Mouse (Mus musculus) lung, embryonic 14.5 days (tissue): Measurements from ENCODE around the gene Padi6. TPM values are rescaled to one million over a fixed set of nuclear protein-coding genes. Genes with fewer than 3 reads are reported as not detected.

ENCODE experiments used
- ATAC-seq: fragments of 200-750 bp; cut with Nextera tagmentation; 2 replicates; pipeline ENCODE4 v1.8.0; 2017; ENCODE audit warnings: mild to moderate bottlenecking, moderate TSS enrichment, moderate library complexity; ENCODE audit not compliant: insufficient read depth
- DNase-seq: peaks from one replicate; pipeline ENCODE4 v3.0.0-alpha.2; 2015
- H3K27ac ChIP-seq: fragments of 300-500 bp; sonication (generic); 2 replicates; pipeline ENCODE4 v1.5.1; 2014; ENCODE audit warnings: low read depth, mild to moderate bottlenecking, moderate library complexity
- H3K27me3 ChIP-seq: fragments of 300-500 bp; sonication (generic); 2 replicates; pipeline ENCODE4 v1.6.1; 2014; ENCODE audit warnings: low read length, control low read depth; ENCODE audit not compliant: insufficient read depth
- H3K36me3 ChIP-seq: fragments of 300-500 bp; sonication (generic); 2 replicates; pipeline ENCODE4 v1.6.1; 2014; ENCODE audit warnings: control low read depth; ENCODE audit not compliant: insufficient read depth
- H3K4me1 ChIP-seq: fragments of 300-500 bp; sonication (generic); 2 replicates; pipeline ENCODE4 v1.6.1; 2014; ENCODE audit warnings: antibody characterized with exemption, control low read depth; ENCODE audit not compliant: insufficient read depth
- H3K4me2 ChIP-seq: fragments of 300-500 bp; sonication (generic); 2 replicates; pipeline ENCODE4 v1.6.1; 2014; ENCODE audit warnings: mild to moderate bottlenecking
- H3K4me3 ChIP-seq: fragments of 300-500 bp; sonication (generic); 2 replicates; pipeline ENCODE4 v1.5.1; 2014; ENCODE audit warnings: low read depth, low read length
- H3K9ac ChIP-seq: fragments of 300-500 bp; sonication (generic); 2 replicates; pipeline ENCODE4 v1.6.1; 2014
- H3K9me3 ChIP-seq: fragments of 300-500 bp; sonication (generic); 2 replicates; pipeline ENCODE4 v1.6.1; 2016; ENCODE audit warnings: low read depth, low read length, control low read depth
- CTCF ChIP-seq: IDR thresholded peaks from 2 replicates; pipeline ENCODE4 v1.5.1; 2016; ENCODE audit warnings: antibody characterized with exemption, low read depth
- WGBS: fragments of 180-500 bp; shearing (Covaris S2); extraction: QIAGEN DNeasy Blood & Tissue Kit; methylation state at CpG from one replicate; pipeline ENCODE4 v1.1.7; 2014; 5-methylcytosine and 5-hydroxymethylcytosine counted together
- polyA plus RNA-seq: library from polyadenylated mRNA; unstranded; fragments of >200 nt; fragmentation: Nextera tagmentation; extraction: Ambion mirVana; gene quantifications from 2 replicates; pipeline ENCODE4 v1.2.1, GENCODE M21; 2014

Gene Padi6
- polyA plus RNA-seq, 1 experiment from 2014 or later: not detected

GRCm38 (mm10) chr4:140688044-140688825 lies 54.2 kb downstream of the Padi6 start:
- Histone ChIP-seq H3K9me3 (no peaks in the 10 kb centered on the region), H3K27ac (no peak overlapping the region), H3K4me1 (peaks cover 7% of the 10 kb centered on the region), H3K4me3 (no peak overlapping the region), H3K27me3 (no peaks in the 10 kb centered on the region), H3K4me2 (no peak overlapping the region), H3K9ac (no peak overlapping the region), H3K36me3 (no peaks in the 10 kb centered on the region)
- no peak for TF ChIP-seq CTCF
- DNase-seq: peak; percentile 33
- 49% methylated on average over 12 of the region's 12 CpGs for WGBS
- ATAC-seq: no peak

- Histone ChIP-seq H3K9me3 (no peaks in the 10 kb centered on the region), H3K9ac (no peak overlapping the region), H3K27me3 (no peaks in the 10 kb centered on the region), H3K4me1 (peaks cover 7% of the 10 kb centered on the region), H3K36me3 (no peaks in the 10 kb centered on the region), H3K27ac (peak overlapping the region; percentile 82), H3K4me3 (no peak overlapping the region), H3K4me2 (peak overlapping the region; percentile 52)
- WGBS: 20% methylated on average over 6 of the region's 6 CpGs
- peak; percentile 51 for TF ChIP-seq CTCF
- DNase-seq (no peak), ATAC-seq (peak; percentile 32; the same call in 1 of the 2 replicates)
These were observed 57.6 kb downstream of the Padi6 start for GRCm38 (mm10) chr4:140684881-140685303.

- Histone ChIP-seq H3K27ac (peak overlapping the region; percentile 82), H3K9me3 (no peaks in the 10 kb centered on the region), H3K4me2 (peak overlapping the region; percentile 52), H3K4me3 (peak overlapping the region; percentile 15), H3K36me3 (no peaks in the 10 kb centered on the region), H3K9ac (peak overlapping the region; percentile 37), H3K27me3 (no peaks in the 10 kb centered on the region), H3K4me1 (peaks cover 7% of the 10 kb centered on the region)
- 5% methylated on average over 16 of the region's 16 CpGs for WGBS
- peak; percentile 78 for ATAC-seq
- peak; percentile 83 for DNase-seq
- TF ChIP-seq CTCF: no peak
These were observed 58.1 kb downstream of the Padi6 start for GRCm38 (mm10) chr4:140684141-140684871.

- Histone ChIP-seq H3K4me2 (peak overlapping the region; percentile 52), H3K27me3 (no peaks in the 10 kb centered on the region), H3K4me3 (peak overlapping the region; percentile 15; the same call in 1 of the 2 replicates), H3K36me3 (no peaks in the 10 kb centered on the region), H3K4me1 (peaks cover 7% of the 10 kb centered on the region), H3K27ac (peak overlapping the region; percentile 82), H3K9ac (no peak overlapping the region), H3K9me3 (no peaks in the 10 kb centered on the region)
- WGBS: 32% methylated on average over 8 of the region's 8 CpGs
- ATAC-seq: no peak; the same call in 1 of the 2 replicates
- no peak for TF ChIP-seq CTCF
- DNase-seq: no peak
These were observed 58.8 kb downstream of the Padi6 start for GRCm38 (mm10) chr4:140683608-140684007.

- Histone ChIP-seq H3K4me2 (no peak overlapping the region), H3K27me3 (no peaks in the 10 kb centered on the region), H3K4me1 (peaks cover 7% of the 10 kb centered on the region), H3K4me3 (no peak overlapping the region), H3K27ac (no peak overlapping the region), H3K36me3 (no peaks in the 10 kb centered on the region), H3K9me3 (no peaks in the 10 kb centered on the region), H3K9ac (no peak overlapping the region)
- 30% methylated on average over 8 of the region's 8 CpGs for WGBS
- ATAC-seq (no peak), DNase-seq (no peak)
- TF ChIP-seq CTCF: no peak
These were observed 61.6 kb downstream of the Padi6 start for GRCm38 (mm10) chr4:140680731-140681397.

GRCm38 (mm10) chr4:140679723-140680380 lies 62.6 kb downstream of the Padi6 start:
- WGBS: 17% methylated on average over 18 of the region's 18 CpGs
- DNase-seq (peak; percentile 91), ATAC-seq (no peak)
- Histone ChIP-seq H3K9me3 (no peaks in the 10 kb centered on the region), H3K4me3 (no peak overlapping the region), H3K27me3 (no peaks in the 10 kb centered on the region), H3K9ac (no peak overlapping the region), H3K4me2 (0 out of 2 replicates have a peak overlapping the region, but pooled peaks have one; percentile 4), H3K27ac (no peak overlapping the region), H3K4me1 (peaks cover 4% of the 10 kb centered on the region), H3K36me3 (no peaks in the 10 kb centered on the region)
- peak; percentile 94 for TF ChIP-seq CTCF
